Mouse (Mus musculus): ENCODE results near the gene Dhrs7b.

GRCm38 (mm10) chr11:60837644-60838406 lies 7.4 kb downstream of the Dhrs7b start:
- TF ChIP-seq CTCF (IDR thresholded peaks at IDR 0.05; ENCODE audit: borderline replicate concordance, extremely low read depth, insufficient read depth, insufficient read length) (no peak), POLR2A (IDR thresholded peaks at IDR 0.05; ENCODE audit: borderline replicate concordance, extremely low read depth, insufficient read depth, insufficient read length, poor library complexity, severe bottlenecking) (no peak)

Measured in brain, embryonic 14.5 days (tissue).